Mouse (Mus musculus) liver, embryonic 13.5 days (tissue): ENCODE data around the gene Gm10037. TPM values are rescaled to one million over a fixed set of nuclear protein-coding genes. Genes with fewer than 3 reads are reported as not detected.
"Not testable (repeated sequence)": the region's sequence is repeated elsewhere in the genome, so short reads cannot be mapped to it uniquely, and the experiment has no call there.

ENCODE experiments used
- ATAC-seq: fragments of 200-750 bp; cut with Nextera tagmentation; 2 replicates; pipeline ENCODE4 v1.8.0; 2017; ENCODE audit warnings: low read depth, mild to moderate bottlenecking, moderate number of reproducible peaks, moderate library complexity
- DNase-seq: peaks from one replicate; pipeline ENCODE4 v3.0.0; 2022
- H3K27ac ChIP-seq: fragments of 300-500 bp; sonication (generic); 2 replicates; pipeline ENCODE4 v1.5.1; 2015; ENCODE audit warnings: moderate library complexity, mild to moderate bottlenecking, inconsistent platforms
- H3K27me3 ChIP-seq: fragments of 300-500 bp; sonication (generic); 2 replicates; pipeline ENCODE4 v1.6.1; 2015; ENCODE audit warnings: mild to moderate bottlenecking, inconsistent platforms
- H3K36me3 ChIP-seq: fragments of 300-500 bp; sonication (generic); 2 replicates; pipeline ENCODE4 v1.6.1; 2015; ENCODE audit warnings: mild to moderate bottlenecking, inconsistent platforms
- H3K4me1 ChIP-seq: fragments of 300-500 bp; sonication (generic); replicated peaks from 2 replicates; pipeline ENCODE4 v1.6.1; 2015; ENCODE audit warnings: inconsistent platforms
- H3K4me2 ChIP-seq: fragments of 300-500 bp; sonication (generic); 2 replicates; pipeline ENCODE4 v1.6.1; 2015; ENCODE audit warnings: inconsistent platforms, mild to moderate bottlenecking, moderate library complexity
- H3K4me3 ChIP-seq: fragments of 300-500 bp; sonication (generic); replicated peaks from 2 replicates; pipeline ENCODE4 v1.5.1; 2015; ENCODE audit warnings: mild to moderate bottlenecking, inconsistent platforms
- H3K9ac ChIP-seq: fragments of 300-500 bp; sonication (generic); 2 replicates; pipeline ENCODE4 v1.6.1; 2015; ENCODE audit warnings: mild to moderate bottlenecking, inconsistent platforms
- H3K9me3 ChIP-seq: fragments of 300-500 bp; sonication (generic); replicated peaks from 2 replicates; pipeline ENCODE4 v1.6.1; 2016; ENCODE audit warnings: inconsistent platforms
- WGBS: fragments of 180-500 bp; shearing (Covaris S2); methylation state at CpG from one replicate; pipeline ENCODE4 v1.1.7; 2015; ENCODE audit not compliant: insufficient replicate concordance; 5-methylcytosine and 5-hydroxymethylcytosine counted together
- polyA plus RNA-seq: library from polyadenylated mRNA; unstranded; fragments of >200 nt; fragmentation: Nextera tagmentation; extraction: Ambion mirVana; gene quantifications from 2 replicates; pipeline ENCODE4 v1.2.1, GENCODE M21; 2015

The Gm10037 gene
- polyA plus RNA-seq, 1 experiment from 2014 or later, result 0.40 TPM

- H3K9ac ChIP-seq, result no peak overlapping the region
- no peaks in the 10 kb centered on the region for H3K9me3 ChIP-seq
- no peaks in the 10 kb centered on the region for H3K36me3 ChIP-seq
- H3K4me3 ChIP-seq, result peak overlapping the region; percentile 22
- DNase-seq (no peak), ATAC-seq (no peak; the same call in 1 of the 2 replicates)
- WGBS, result under 1% methylated on average over 14 of the region's 19 CpGs
- no peak overlapping the region for H3K27ac ChIP-seq
- H3K4me2 ChIP-seq, result peak overlapping the region; percentile 43
- no peaks in the 10 kb centered on the region for H3K27me3 ChIP-seq
- 0 out of 2 replicates have a peak, but pooled peaks cover 4% of the 10 kb centered on the region for H3K4me1 ChIP-seq
These were observed 13.4 kb downstream of the Gm10037 start for GRCm38 (mm10) chr13:67844119-67844852.

GRCm38 (mm10) chr13:67844853-67845194 is 13.9 kb downstream of the Gm10037 start:
- no peak for ATAC-seq
- H3K9me3 ChIP-seq, result no peaks in the 10 kb centered on the region
- no peak overlapping the region for H3K9ac ChIP-seq

GRCm38 (mm10) chr13:67850361-67850760 is 19.5 kb downstream of the Gm10037 start:
- no peaks in the 10 kb centered on the region for H3K27me3 ChIP-seq

More at GRCm38 (mm10) chr13:67844853-67845194, 13.9 kb downstream of the Gm10037 start:
- Histone ChIP-seq H3K4me2 (peak overlapping the region; percentile 43), H3K4me1 (0 out of 2 replicates have a peak, but pooled peaks cover 4% of the 10 kb centered on the region), H3K27ac (no peak overlapping the region), H3K27me3 (no peaks in the 10 kb centered on the region), H3K36me3 (no peaks in the 10 kb centered on the region), H3K4me3 (peak overlapping the region; percentile 22)
- 24% methylated on average over 8 of the region's 8 CpGs for WGBS
- DNase-seq, result no peak

GRCm38 (mm10) chr13:67853130-67853529 is 22.2 kb downstream of the Gm10037 start:
- Histone ChIP-seq H3K9me3 (no peaks in the 10 kb centered on the region), H3K27ac (no peak overlapping the region), H3K36me3 (no peaks in the 10 kb centered on the region), H3K4me2 (no peak overlapping the region), H3K9ac (no peak overlapping the region), H3K27me3 (no peaks in the 10 kb centered on the region), H3K4me3 (no peak overlapping the region), H3K4me1 (no peaks in the 10 kb centered on the region)
- 66% methylated on average over 6 of the region's 6 CpGs for WGBS
- ATAC-seq (no peak), DNase-seq (no peak)

More at GRCm38 (mm10) chr13:67850361-67850760, 19.5 kb downstream of the Gm10037 start:
- Histone ChIP-seq H3K4me1 (no peaks in the 10 kb centered on the region), H3K4me2 (no peak overlapping the region), H3K27ac (no peak overlapping the region), H3K36me3 (no peaks in the 10 kb centered on the region), H3K4me3 (no peak overlapping the region), H3K9me3 (no peaks in the 10 kb centered on the region), H3K9ac (no peak overlapping the region)
- DNase-seq (no peak), ATAC-seq (no peak)
- 50% methylated on average over 3 of the region's 3 CpGs for WGBS

- Histone ChIP-seq H3K36me3 (no peaks in the 10 kb centered on the region), H3K27me3 (no peaks in the 10 kb centered on the region), H3K4me3 (no peak overlapping the region), H3K4me1 (no peaks in the 10 kb centered on the region), H3K27ac (no peak overlapping the region), H3K4me2 (no peak overlapping the region), H3K9ac (no peak overlapping the region), H3K9me3 (no peaks in the 10 kb centered on the region)
- DNase-seq, result no peak
- WGBS, result 58% methylated on average over 2 of the region's 2 CpGs
- no peak for ATAC-seq
These were observed 23.1 kb downstream of the Gm10037 start for GRCm38 (mm10) chr13:67853983-67854382.

- H3K27me3 ChIP-seq, result no peaks in the 10 kb centered on the region
- WGBS, result 24% methylated on average over 1 of the region's 1 CpGs
- no peak overlapping the region for H3K27ac ChIP-seq
- H3K4me3 ChIP-seq, result no peak overlapping the region
- no peak overlapping the region for H3K4me2 ChIP-seq
- ATAC-seq, result no peak
- DNase-seq, result no peak
- no peaks in the 10 kb centered on the region for H3K36me3 ChIP-seq
- no peaks in the 10 kb centered on the region for H3K9me3 ChIP-seq
- no peaks in the 10 kb centered on the region for H3K4me1 ChIP-seq
- H3K9ac ChIP-seq, result no peak overlapping the region
These were observed 26.4 kb downstream of the Gm10037 start for GRCm38 (mm10) chr13:67857317-67857716.

- Histone ChIP-seq H3K4me1 (no peaks in the 10 kb centered on the region), H3K27me3 (no peaks in the 10 kb centered on the region), H3K4me3 (no peak overlapping the region), H3K9me3 (no peaks in the 10 kb centered on the region), H3K9ac (no peak overlapping the region), H3K27ac (no peak overlapping the region), H3K36me3 (no peaks in the 10 kb centered on the region), H3K4me2 (no peak overlapping the region)
- WGBS, result 75% methylated on average over 9 of the region's 9 CpGs
- ATAC-seq (no peak), DNase-seq (no peak)
These were observed 31.6 kb downstream of the Gm10037 start for GRCm38 (mm10) chr13:67862508-67862907.

GRCm38 (mm10) chr13:67863026-67863425 is 32.1 kb downstream of the Gm10037 start, which contains the start of gene BC048507:
TSS of gene BC048507 (plus strand) at chr13:67863326.
- Histone ChIP-seq H3K4me2 (no peak within 1 kb of the TSS), H3K4me1 (no peaks in the 10 kb centered on the region), H3K9me3 (no peaks in the 10 kb centered on the region), H3K27ac (no peak within 1 kb of the TSS), H3K9ac (no peak within 1 kb of the TSS), H3K27me3 (no peaks in the 10 kb centered on the region), H3K36me3 (no peaks in the 10 kb centered on the region), H3K4me3 (no peak within 1 kb of the TSS)
- no peak for ATAC-seq
- WGBS, result 70% methylated on average over 11 of the region's 11 CpGs
- no peak for DNase-seq

GRCm38 (mm10) chr13:67864764-67865350 is 34.0 kb downstream of the Gm10037 start:
- H3K4me3 ChIP-seq, result no peak overlapping the region
- H3K9me3 ChIP-seq, result no peaks in the 10 kb centered on the region
- no peak overlapping the region for H3K9ac ChIP-seq
- H3K36me3 ChIP-seq, result no peaks in the 10 kb centered on the region
- no peaks in the 10 kb centered on the region for H3K27me3 ChIP-seq
- H3K4me2 ChIP-seq, result no peak overlapping the region
- ATAC-seq (no peak), DNase-seq (no peak)
- WGBS, result 48% methylated on average over 5 of the region's 5 CpGs
- H3K27ac ChIP-seq, result no peak overlapping the region
- H3K4me1 ChIP-seq, result no peaks in the 10 kb centered on the region

GRCm38 (mm10) chr13:67867899-67868298 is 37.0 kb downstream of the Gm10037 start:
- no peak for DNase-seq
- Histone ChIP-seq H3K36me3 (no peaks in the 10 kb centered on the region), H3K9ac (no peak overlapping the region), H3K27me3 (no peaks in the 10 kb centered on the region), H3K4me2 (no peak overlapping the region), H3K9me3 (no peaks in the 10 kb centered on the region), H3K27ac (no peak overlapping the region), H3K4me1 (no peaks in the 10 kb centered on the region), H3K4me3 (no peak overlapping the region)
- 28% methylated on average over 3 of the region's 3 CpGs for WGBS
- ATAC-seq, result no peak

- H3K36me3 ChIP-seq, H3K27ac ChIP-seq, H3K9me3 ChIP-seq, H3K27me3 ChIP-seq, H3K4me1 ChIP-seq, H3K4me3 ChIP-seq, H3K4me2 ChIP-seq, H3K9ac ChIP-seq, ATAC-seq, DNase-seq: not testable (repeated sequence)
- 26% methylated on average over 8 of the region's 12 CpGs for WGBS
These were observed 45.3 kb downstream of the Gm10037 start for GRCm38 (mm10) chr13:67876049-67876698.
